Mouse (Mus musculus): ENCODE measurements around the gene Kcnv2. TPM values are rescaled to one million over a fixed set of nuclear protein-coding genes. Genes with fewer than 3 reads are reported as not detected.

Gene Kcnv2
- total RNA-seq (2023) = not detected

DNA sequence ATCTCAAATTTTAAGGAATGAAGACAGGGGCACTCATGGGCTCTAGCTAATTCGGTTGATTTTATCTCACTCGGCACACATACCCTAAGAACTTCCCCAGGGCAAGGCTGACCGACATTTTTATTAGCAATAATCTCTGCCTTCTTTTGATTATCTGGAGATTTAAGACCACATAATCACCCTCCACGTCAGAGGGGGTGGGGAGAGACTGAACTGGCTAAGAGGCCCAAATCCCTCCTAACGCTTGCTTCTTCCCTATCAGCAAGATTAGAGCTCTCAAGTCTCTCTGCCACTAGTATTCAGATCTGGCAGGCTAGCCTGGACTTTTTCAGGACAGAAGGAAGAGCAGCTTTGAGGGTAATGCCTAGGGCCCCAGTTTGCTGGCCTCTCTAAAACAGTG, at the start of gene Kcnv2:
Gene Kcnv2 (plus strand): TSS at position 308 of the 400 bp plus-strand sequence.

Other genes with a start within 250 kb of the Kcnv2 start
- under 1 TPM; 0.13 to 0.18 TPM for gene Vldlr, start 106.1 kb upstream of the Kcnv2 start, total RNA-seq (2023)
- 10 to 100 TPM; 35.8 to 40.8 TPM for gene Pum3, start 107.2 kb downstream of the Kcnv2 start, total RNA-seq (2023)